Mouse (Mus musculus): Measurements from ENCODE around the gene Nrros.

DNA sequence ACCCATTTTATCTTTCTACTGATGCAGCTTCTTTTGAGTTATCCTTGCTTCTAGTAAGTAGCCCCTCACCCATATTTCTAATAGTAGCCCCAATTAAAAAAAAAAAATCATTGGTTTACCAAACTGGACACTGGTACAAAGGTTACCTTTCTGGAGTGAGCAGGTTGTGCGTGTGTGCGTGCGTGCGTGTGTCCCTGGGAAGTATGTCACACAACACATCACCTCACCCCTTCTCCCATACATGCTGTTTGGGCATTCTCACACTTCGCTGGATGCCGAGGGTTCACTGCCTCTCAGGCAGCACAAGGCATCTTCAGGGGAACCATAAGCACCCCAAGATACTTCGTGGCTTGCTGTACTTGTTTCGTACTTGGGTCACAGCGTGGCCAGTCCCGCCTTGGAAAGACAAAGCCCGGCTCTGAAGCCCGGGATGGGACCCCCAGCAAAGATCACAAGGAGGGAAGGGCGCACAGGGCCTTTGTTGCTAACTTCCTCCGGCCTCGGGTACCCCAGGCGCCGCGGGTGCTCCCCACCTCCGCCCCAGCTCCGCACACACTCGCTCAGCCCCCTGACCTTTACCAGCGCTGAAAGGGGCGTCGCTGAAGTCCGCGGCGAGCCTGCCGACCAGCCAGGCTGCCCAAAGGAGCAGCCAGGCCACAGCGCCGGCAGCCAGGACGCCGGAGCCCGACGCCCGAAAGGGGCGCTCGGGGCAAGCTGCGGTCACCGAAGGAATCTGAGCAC lies 66.3 kb downstream of the Nrros start:
- no peak for TF ChIP-seq CTCF (IDR thresholded peaks at IDR 0.05; ENCODE audit: borderline replicate concordance, insufficient read depth, low read length)
- TF ChIP-seq POLR2A (IDR thresholded peaks at IDR 0.05; ENCODE audit: low read depth, low read length): no peak
